Mouse (Mus musculus): ENCODE results near the gene Lpcat4. TPM values are rescaled to one million over a fixed set of nuclear protein-coding genes. Genes with fewer than 3 reads are reported as not detected.

Gene Lpcat4
- polyA plus RNA-seq, 1 experiment from 2014 or later: 18.5 TPM

DNA sequence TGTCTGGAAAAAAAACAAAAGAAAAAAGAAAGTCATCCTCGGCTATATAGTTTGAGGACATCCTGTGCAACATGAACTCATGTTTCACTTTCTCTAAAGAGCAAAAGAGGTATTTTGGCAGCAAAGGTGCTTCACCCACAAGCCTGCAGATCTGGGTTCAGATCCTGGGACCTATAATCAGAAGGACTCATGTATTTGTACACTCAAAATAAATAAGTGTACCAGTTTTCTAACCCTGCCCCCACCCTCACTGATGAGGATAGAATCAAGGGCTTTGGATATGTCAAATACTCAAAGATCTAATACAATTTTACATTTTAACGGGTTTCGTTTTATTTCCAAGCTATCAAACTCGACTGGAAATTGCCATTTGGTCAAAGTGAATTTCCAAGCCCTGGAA is 25.1 kb downstream of the Lpcat4 start:
- peaks cover 47% of the 10 kb centered on the region for H3K4me1 ChIP-seq (replicated peaks)

DNA sequence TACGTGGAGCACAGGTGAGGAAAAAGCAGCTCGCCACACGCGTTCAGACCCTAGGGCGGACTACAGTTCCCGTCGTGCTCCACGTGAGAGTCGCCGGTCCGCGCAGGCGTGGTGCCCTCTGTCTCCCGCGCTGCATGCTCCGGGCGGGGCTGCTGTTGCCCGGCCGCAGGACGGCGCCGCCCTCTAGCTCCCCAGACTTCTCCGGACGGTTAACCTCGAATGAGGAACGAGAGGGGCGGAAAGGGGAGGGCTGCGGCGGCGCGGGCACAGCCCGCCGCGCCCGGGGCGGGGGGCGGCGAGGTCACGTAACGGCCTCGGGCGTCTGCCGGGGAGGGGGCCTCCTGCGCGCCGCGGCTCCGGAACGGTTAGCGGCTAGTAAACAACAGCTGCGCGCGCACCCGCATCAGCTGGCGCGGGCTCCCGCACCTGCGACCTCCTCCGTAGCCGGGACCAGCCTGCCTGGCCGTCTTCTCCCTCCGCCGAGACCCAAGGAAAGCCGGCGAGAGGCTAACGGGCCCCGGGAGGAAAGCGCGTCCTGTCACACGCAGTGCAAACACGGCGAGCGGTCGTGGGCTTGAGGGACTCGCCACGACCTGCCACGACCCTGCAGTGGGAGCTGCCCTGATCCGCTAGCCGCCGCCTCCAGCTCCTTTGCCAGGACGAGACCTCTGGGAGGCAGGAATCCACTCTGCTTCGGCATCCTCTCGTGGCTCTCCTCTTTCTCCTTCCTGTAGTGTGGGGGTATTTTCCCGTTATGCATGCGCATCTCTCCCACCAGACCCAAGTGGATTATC is 26.4 kb downstream of the Lpcat4 start, which contains the start of gene Slc12a6:
Slc12a6 (plus strand) TSS at position 378 of the 794 bp plus-strand sequence.
- Histone ChIP-seq H3K9ac (peak within 1 kb of the TSS; percentile 87), H3K36me3 (no peaks in the 10 kb centered on the region), H3K27ac (replicated peaks) (peak within 1 kb of the TSS; percentile 93), H3K4me3 (peak within 1 kb of the TSS; percentile 85), H3K4me1 (replicated peaks) (peaks cover 59% of the 10 kb centered on the region), H3K4me2 (peak within 1 kb of the TSS; percentile 94), H3K9me3 (no peaks in the 10 kb centered on the region), H3K27me3 (no peaks in the 10 kb centered on the region)
- peak; percentile 93 for ATAC-seq (ENCODE audit: low read depth)
- under 1% methylated on average over 79 of the region's 85 CpGs for WGBS

More for the DNA sequence above, 25.1 kb downstream of the Lpcat4 start:
- Histone ChIP-seq H3K27ac (replicated peaks) (no peak overlapping the region), H3K4me3 (no peak overlapping the region), H3K4me2 (no peak overlapping the region), H3K36me3 (no peaks in the 10 kb centered on the region), H3K27me3 (no peaks in the 10 kb centered on the region), H3K9me3 (no peaks in the 10 kb centered on the region), H3K9ac (no peak overlapping the region)
- 82% methylated on average over 4 of the region's 4 CpGs for WGBS
- no peak for ATAC-seq (ENCODE audit: low read depth)

DNA sequence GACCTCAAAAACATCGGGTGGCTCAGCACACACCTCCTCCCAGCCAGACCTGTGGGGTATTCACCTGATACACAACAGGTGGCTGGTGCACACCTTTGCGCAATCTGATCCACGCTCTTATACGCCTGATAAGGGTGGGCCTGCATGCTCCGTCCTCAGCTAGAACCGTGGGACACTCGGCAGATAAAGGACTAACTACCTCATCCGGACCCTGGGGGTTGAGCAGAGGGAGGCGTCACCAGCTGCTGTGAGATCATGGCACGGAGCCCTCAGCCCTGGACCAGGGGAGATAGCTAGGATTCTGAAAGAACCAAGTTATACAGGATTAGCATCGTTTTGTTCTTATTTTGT is 26.9 kb downstream of the Lpcat4 start, which contains the start of gene Gm21985:
Gm21985 (plus strand) TSS at position 73 of the 351 bp plus-strand sequence.
- peak within 1 kb of the TSS; percentile 93 for H3K27ac ChIP-seq (replicated peaks)
- peaks cover 59% of the 10 kb centered on the region for H3K4me1 ChIP-seq (replicated peaks)
- peak within 1 kb of the TSS; percentile 85 for H3K4me3 ChIP-seq
- H3K9ac ChIP-seq: peak within 1 kb of the TSS; percentile 87
- H3K9me3 ChIP-seq: no peaks in the 10 kb centered on the region
- 1% methylated on average over 11 of the region's 11 CpGs for WGBS
- ATAC-seq (ENCODE audit: low read depth): peak; percentile 59
- no peaks in the 10 kb centered on the region for H3K27me3 ChIP-seq
- H3K36me3 ChIP-seq: no peaks in the 10 kb centered on the region
- peak within 1 kb of the TSS; percentile 94 for H3K4me2 ChIP-seq

GRCm38 (mm10) chr2:112266780-112267179 is 27.5 kb downstream of the Lpcat4 start:
- Histone ChIP-seq H3K4me3 (peak overlapping the region; percentile 85), H3K36me3 (no peaks in the 10 kb centered on the region), H3K9ac (peak overlapping the region; percentile 87), H3K4me2 (peak overlapping the region; percentile 94), H3K27me3 (no peaks in the 10 kb centered on the region), H3K4me1 (replicated peaks) (peaks cover 62% of the 10 kb centered on the region), H3K27ac (replicated peaks) (no peak overlapping the region), H3K9me3 (no peaks in the 10 kb centered on the region)
- no peak for ATAC-seq (ENCODE audit: low read depth)
- WGBS: 38% methylated on average over 10 of the region's 10 CpGs

- Histone ChIP-seq H3K36me3 (no peaks in the 10 kb centered on the region), H3K4me1 (replicated peaks) (peaks cover 60% of the 10 kb centered on the region), H3K4me3 (peak overlapping the region; percentile 85), H3K9me3 (no peaks in the 10 kb centered on the region), H3K9ac (no peak overlapping the region), H3K27ac (replicated peaks) (no peak overlapping the region), H3K4me2 (peak overlapping the region; percentile 94), H3K27me3 (no peaks in the 10 kb centered on the region)
- no peak for ATAC-seq (ENCODE audit: low read depth)
- 80% methylated on average over 8 of the region's 8 CpGs for WGBS
Measured at GRCm38 (mm10) chr2:112267547-112268269, 28.4 kb downstream of the Lpcat4 start.

DNA sequence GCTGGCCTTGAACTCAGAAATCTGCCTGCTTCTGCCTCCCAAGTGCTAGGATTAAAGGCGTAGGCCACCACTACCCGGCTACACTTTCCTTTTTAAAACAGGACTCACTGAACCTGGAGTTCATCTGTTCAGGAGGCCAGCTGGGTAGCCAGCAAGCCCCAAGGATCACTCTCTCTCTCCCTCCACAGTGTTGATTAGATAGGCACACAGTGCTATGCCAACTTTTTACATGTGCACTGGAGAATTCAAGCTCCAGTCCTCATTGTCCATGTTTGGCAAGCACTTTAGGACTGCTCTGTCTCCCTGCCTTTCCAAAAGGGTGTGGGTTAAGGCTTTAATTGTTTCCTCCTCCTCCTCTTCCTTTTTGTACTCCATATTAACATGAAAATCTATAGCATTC is 30.7 kb downstream of the Lpcat4 start:
- no peak overlapping the region for H3K27ac ChIP-seq (replicated peaks)
- no peak overlapping the region for H3K4me3 ChIP-seq
- H3K9ac ChIP-seq: no peak overlapping the region; the same call in 1 of the 2 replicates
- WGBS: 86% methylated on average over 2 of the region's 2 CpGs
- H3K36me3 ChIP-seq: no peaks in the 10 kb centered on the region
- no peak for ATAC-seq (ENCODE audit: low read depth)
- H3K9me3 ChIP-seq: no peaks in the 10 kb centered on the region
- peaks cover 49% of the 10 kb centered on the region for H3K4me1 ChIP-seq (replicated peaks)
- H3K4me2 ChIP-seq: peak overlapping the region; percentile 6; the same call in 1 of the 2 replicates
- no peaks in the 10 kb centered on the region for H3K27me3 ChIP-seq

DNA sequence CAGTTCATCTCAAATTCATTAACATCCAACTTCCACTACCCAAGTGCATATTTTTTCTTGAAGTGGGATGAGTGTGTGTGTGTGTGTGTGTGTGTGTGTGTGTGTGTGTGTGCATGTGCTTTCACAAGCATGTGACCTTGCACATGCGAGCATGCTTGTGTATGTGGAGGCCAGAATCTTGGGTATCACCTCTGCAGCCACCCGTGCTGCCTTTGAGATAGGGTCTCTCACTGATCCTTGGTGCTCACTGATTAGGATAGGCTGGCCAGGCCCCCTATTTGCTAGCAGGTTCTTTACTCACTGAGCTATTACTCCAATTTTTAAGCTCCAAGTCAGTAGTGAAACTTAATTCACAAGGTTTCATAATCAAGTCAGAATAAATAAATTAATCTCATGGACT is 33.6 kb downstream of the Lpcat4 start:
- 96% methylated on average over 2 of the region's 2 CpGs for WGBS

GRCm38 (mm10) chr2:112273474-112273873 is 34.2 kb downstream of the Lpcat4 start:
- Histone ChIP-seq H3K36me3 (no peaks in the 10 kb centered on the region), H3K27me3 (no peaks in the 10 kb centered on the region), H3K4me1 (replicated peaks) (peaks cover 24% of the 10 kb centered on the region), H3K4me2 (no peak overlapping the region), H3K27ac (replicated peaks) (no peak overlapping the region), H3K9ac (no peak overlapping the region), H3K4me3 (no peak overlapping the region), H3K9me3 (no peaks in the 10 kb centered on the region)
- WGBS: 92% methylated on average over 6 of the region's 6 CpGs
- no peak for ATAC-seq (ENCODE audit: low read depth)

More for the DNA sequence above, 33.6 kb downstream of the Lpcat4 start:
- Histone ChIP-seq H3K27ac (replicated peaks) (no peak overlapping the region), H3K9me3 (no peaks in the 10 kb centered on the region), H3K9ac (no peak overlapping the region), H3K36me3 (no peaks in the 10 kb centered on the region), H3K4me2 (no peak overlapping the region), H3K4me3 (no peak overlapping the region), H3K27me3 (no peaks in the 10 kb centered on the region), H3K4me1 (replicated peaks) (peaks cover 28% of the 10 kb centered on the region)
- ATAC-seq (ENCODE audit: low read depth): no peak

- Histone ChIP-seq H3K4me3 (no peak overlapping the region), H3K4me1 (replicated peaks) (0 out of 2 replicates have a peak, but pooled peaks cover under 1% of the 10 kb centered on the region), H3K4me2 (no peak overlapping the region), H3K36me3 (no peaks in the 10 kb centered on the region), H3K9ac (no peak overlapping the region), H3K27me3 (no peaks in the 10 kb centered on the region), H3K27ac (replicated peaks) (no peak overlapping the region), H3K9me3 (no peaks in the 10 kb centered on the region)
- 94% methylated on average over 3 of the region's 3 CpGs for WGBS
- ATAC-seq (ENCODE audit: low read depth): no peak
Measured at GRCm38 (mm10) chr2:112276870-112277269, 37.6 kb downstream of the Lpcat4 start.

GRCm38 (mm10) chr2:112282846-112283245 is 43.6 kb downstream of the Lpcat4 start:
- Histone ChIP-seq H3K4me2 (no peak overlapping the region), H3K27ac (replicated peaks) (no peak overlapping the region), H3K4me1 (replicated peaks) (peaks cover 12% of the 10 kb centered on the region), H3K9me3 (no peaks in the 10 kb centered on the region), H3K4me3 (no peak overlapping the region), H3K36me3 (no peaks in the 10 kb centered on the region), H3K27me3 (no peaks in the 10 kb centered on the region), H3K9ac (no peak overlapping the region)
- WGBS: 76% methylated on average over 1 of the region's 1 CpGs
- ATAC-seq (ENCODE audit: low read depth): no peak

DNA sequence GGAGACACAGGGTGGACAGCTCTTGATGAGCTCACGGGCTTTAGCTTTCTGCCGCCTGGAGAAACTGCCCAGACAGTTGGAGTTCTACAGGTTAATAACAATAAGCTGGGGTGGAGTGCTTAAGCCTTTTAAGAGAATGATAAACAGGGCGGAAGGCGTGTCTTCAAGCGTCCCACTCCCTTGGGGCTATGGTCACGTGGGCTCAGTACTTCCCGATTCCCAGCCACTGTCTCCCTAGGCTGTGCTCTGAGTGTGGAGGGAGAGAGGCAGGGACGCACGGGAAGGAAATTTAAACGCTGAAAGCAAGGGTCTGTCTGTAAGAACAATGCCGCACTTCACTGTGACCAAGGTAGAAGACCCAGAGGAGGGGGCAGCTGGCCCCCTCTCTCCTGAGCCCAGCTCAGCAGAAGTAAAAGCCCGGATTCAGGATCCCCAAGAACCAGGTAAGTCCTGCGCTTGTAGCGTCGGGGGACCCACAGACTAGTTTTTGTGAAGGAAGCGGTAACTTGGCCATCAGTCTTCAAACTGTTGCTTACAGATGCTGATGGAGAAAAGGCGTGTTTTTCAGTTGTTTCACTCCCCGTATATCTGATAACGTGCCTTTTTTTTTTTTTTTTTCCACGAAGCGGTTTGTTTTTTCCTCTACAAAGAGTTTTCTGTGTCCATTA is 45.2 kb downstream of the Lpcat4 start:
- H3K4me2 ChIP-seq: peak overlapping the region; percentile 83
- WGBS: 1% methylated on average over 21 of the region's 21 CpGs
- peaks cover 12% of the 10 kb centered on the region for H3K4me1 ChIP-seq (replicated peaks)
- peak overlapping the region; percentile 41 for H3K4me3 ChIP-seq
- no peak overlapping the region for H3K27ac ChIP-seq (replicated peaks)
- no peaks in the 10 kb centered on the region for H3K27me3 ChIP-seq
- peak; percentile 84 for ATAC-seq (ENCODE audit: low read depth)
- H3K36me3 ChIP-seq: no peaks in the 10 kb centered on the region
- no peaks in the 10 kb centered on the region for H3K9me3 ChIP-seq
- H3K9ac ChIP-seq: peak overlapping the region; percentile 69

DNA sequence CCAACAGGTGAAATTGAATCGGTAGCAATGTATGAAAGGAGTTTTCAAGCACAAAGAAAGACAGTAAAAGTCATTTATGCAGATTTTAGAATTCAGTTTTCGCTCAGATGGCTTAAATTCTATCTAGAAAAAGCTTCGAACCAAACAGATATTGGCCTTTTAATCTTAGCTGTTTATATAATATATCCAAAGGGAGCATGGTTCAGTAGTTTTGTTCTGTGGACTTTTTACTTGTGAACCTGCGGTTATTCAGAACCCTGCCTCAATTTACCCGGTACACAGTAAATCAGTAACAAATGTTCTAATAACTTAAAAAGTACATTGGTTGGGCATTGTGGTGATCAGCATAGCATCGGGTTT is 45.7 kb downstream of the Lpcat4 start:
- no peaks in the 10 kb centered on the region for H3K9me3 ChIP-seq
- H3K4me1 ChIP-seq (replicated peaks): peaks cover 12% of the 10 kb centered on the region
- H3K27ac ChIP-seq (replicated peaks): no peak overlapping the region
- no peak overlapping the region; the same call in 1 of the 2 replicates for H3K9ac ChIP-seq
- H3K27me3 ChIP-seq: no peaks in the 10 kb centered on the region
- WGBS: 65% methylated on average over 6 of the region's 6 CpGs
- H3K4me2 ChIP-seq: peak overlapping the region; percentile 83
- ATAC-seq (ENCODE audit: low read depth): no peak
- peak overlapping the region; percentile 41 for H3K4me3 ChIP-seq
- no peaks in the 10 kb centered on the region for H3K36me3 ChIP-seq

Measured in neural tube, embryonic 13.5 days (tissue).